Mouse (Mus musculus): ENCODE measurements around the gene Sarnp. TPM values are rescaled to one million over a fixed set of nuclear protein-coding genes. Genes with fewer than 3 reads are reported as not detected.

Gene Sarnp
- polyA plus RNA-seq (2011; ENCODE audit: insufficient read depth, insufficient read length, low read depth, missing spikeins), result 269 and 288 TPM in 2 replicates

- TF ChIP-seq CTCF (IDR thresholded peaks at IDR 0.05; ENCODE audit: low read depth, low read length) (no peak), EP300 (IDR thresholded peaks at IDR 0.05; ENCODE audit: insufficient read depth, low read depth, low read length) (no peak), POLR2A (IDR thresholded peaks at IDR 0.05; ENCODE audit: insufficient read depth, low read length) (no peak)
- no peak within 1 kb of the TSS for H3K9ac ChIP-seq (ENCODE audit: low read depth, poor library complexity, severe bottlenecking)
- no peaks in the 10 kb centered on the region for H3K27me3 ChIP-seq (ENCODE audit: control insufficient read depth, insufficient read depth, low read length, poor library complexity, severe bottlenecking)
- no peak within 1 kb of the TSS for H3K27ac ChIP-seq (ENCODE audit: insufficient read depth, low read length)
- H3K9me3 ChIP-seq (replicated peaks; ENCODE audit: control insufficient read depth, insufficient read depth, low read length, poor library complexity, severe bottlenecking), result no peaks in the 10 kb centered on the region
- no peaks in the 10 kb centered on the region for H3K4me1 ChIP-seq (ENCODE audit: control insufficient read depth, insufficient read depth, low read length)
- H3K36me3 ChIP-seq (ENCODE audit: control insufficient read depth, insufficient read depth, low read length, poor library complexity, severe bottlenecking), result peaks cover 49% of the 10 kb centered on the region
- H3K4me3 ChIP-seq (ENCODE audit: low read depth, low read length), result no peak within 1 kb of the TSS
Measured at GRCm38 (mm10) chr10:128817033-128817432, at the start of gene Sarnp. Sarnp (plus strand) TSS chr10:128817333.

DNA sequence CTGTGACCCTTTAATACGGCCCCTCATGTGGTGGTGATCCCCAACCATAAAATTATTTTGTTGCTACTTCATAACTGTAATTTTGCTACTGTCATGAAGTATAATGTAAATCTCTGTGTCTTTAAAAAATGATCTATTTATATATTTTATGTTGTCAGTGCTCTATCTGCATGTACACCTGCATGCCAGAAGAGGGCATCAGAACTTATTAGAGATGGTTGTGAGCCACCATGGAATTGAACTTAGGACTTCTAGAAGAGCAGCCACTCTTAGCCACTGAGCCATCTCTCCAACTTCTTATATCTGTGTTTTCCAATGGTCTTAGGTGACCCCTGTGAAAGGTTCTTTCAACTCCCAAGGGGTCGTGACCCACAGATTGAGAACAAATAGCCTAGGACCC is 44.2 kb upstream of the Sarnp start:
- Histone ChIP-seq H3K4me3 (ENCODE audit: low read depth, low read length) (no peak overlapping the region), H3K27ac (ENCODE audit: insufficient read depth, low read length) (no peak overlapping the region), H3K9ac (ENCODE audit: low read depth, poor library complexity, severe bottlenecking) (no peak overlapping the region), H3K9me3 (replicated peaks; ENCODE audit: control insufficient read depth, insufficient read depth, low read length, poor library complexity, severe bottlenecking) (no peaks in the 10 kb centered on the region), H3K36me3 (ENCODE audit: control insufficient read depth, insufficient read depth, low read length, poor library complexity, severe bottlenecking) (no peaks in the 10 kb centered on the region), H3K4me1 (ENCODE audit: control insufficient read depth, insufficient read depth, low read length) (no peaks in the 10 kb centered on the region), H3K27me3 (ENCODE audit: control insufficient read depth, insufficient read depth, low read length, poor library complexity, severe bottlenecking) (no peaks in the 10 kb centered on the region)
- TF ChIP-seq EP300 (IDR thresholded peaks at IDR 0.05; ENCODE audit: insufficient read depth, low read depth, low read length), result no peak
- no peak for TF ChIP-seq CTCF (IDR thresholded peaks at IDR 0.05; ENCODE audit: low read depth, low read length)
- no peak for TF ChIP-seq POLR2A (IDR thresholded peaks at IDR 0.05; ENCODE audit: insufficient read depth, low read length)

DNA sequence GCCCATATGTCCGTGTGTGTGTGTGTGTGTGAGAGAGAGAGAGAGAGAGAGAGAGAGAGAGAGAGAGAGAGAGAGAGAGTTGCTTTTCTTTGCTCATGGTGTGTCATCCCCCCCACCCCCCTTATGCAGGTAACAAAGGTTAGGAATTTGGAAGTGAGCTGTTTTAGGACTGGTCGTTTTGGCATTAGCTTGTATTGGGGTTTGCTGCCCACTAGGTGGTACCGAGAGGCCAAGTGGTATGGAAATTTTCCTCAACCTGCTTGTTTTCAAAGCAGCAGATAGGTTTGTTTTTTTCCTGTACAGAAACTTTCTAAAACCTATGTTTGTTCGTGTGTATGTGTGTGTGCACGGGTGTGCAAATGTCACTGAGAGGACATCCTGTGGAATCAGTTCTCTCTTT is 43.4 kb upstream of the Sarnp start:
- Histone ChIP-seq H3K27me3 (ENCODE audit: control insufficient read depth, insufficient read depth, low read length, poor library complexity, severe bottlenecking) (no peaks in the 10 kb centered on the region), H3K4me3 (ENCODE audit: low read depth, low read length) (no peak overlapping the region), H3K4me1 (ENCODE audit: control insufficient read depth, insufficient read depth, low read length) (no peaks in the 10 kb centered on the region), H3K9ac (ENCODE audit: low read depth, poor library complexity, severe bottlenecking) (no peak overlapping the region), H3K27ac (ENCODE audit: insufficient read depth, low read length) (no peak overlapping the region), H3K9me3 (replicated peaks; ENCODE audit: control insufficient read depth, insufficient read depth, low read length, poor library complexity, severe bottlenecking) (no peaks in the 10 kb centered on the region), H3K36me3 (ENCODE audit: control insufficient read depth, insufficient read depth, low read length, poor library complexity, severe bottlenecking) (no peaks in the 10 kb centered on the region)
- no peak for TF ChIP-seq CTCF (IDR thresholded peaks at IDR 0.05; ENCODE audit: low read depth, low read length)
- TF ChIP-seq EP300 (IDR thresholded peaks at IDR 0.05; ENCODE audit: insufficient read depth, low read depth, low read length), result no peak
- no peak for TF ChIP-seq POLR2A (IDR thresholded peaks at IDR 0.05; ENCODE audit: insufficient read depth, low read length)

- Histone ChIP-seq H3K9ac (ENCODE audit: low read depth, poor library complexity, severe bottlenecking) (no peak overlapping the region), H3K9me3 (replicated peaks; ENCODE audit: control insufficient read depth, insufficient read depth, low read length, poor library complexity, severe bottlenecking) (peaks cover 11% of the 10 kb centered on the region), H3K4me1 (ENCODE audit: control insufficient read depth, insufficient read depth, low read length) (no peaks in the 10 kb centered on the region), H3K27ac (ENCODE audit: insufficient read depth, low read length) (no peak overlapping the region), H3K27me3 (ENCODE audit: control insufficient read depth, insufficient read depth, low read length, poor library complexity, severe bottlenecking) (no peaks in the 10 kb centered on the region), H3K36me3 (ENCODE audit: control insufficient read depth, insufficient read depth, low read length, poor library complexity, severe bottlenecking) (no peaks in the 10 kb centered on the region), H3K4me3 (ENCODE audit: low read depth, low read length) (no peak overlapping the region)
- TF ChIP-seq POLR2A (IDR thresholded peaks at IDR 0.05; ENCODE audit: insufficient read depth, low read length), result no peak
- TF ChIP-seq CTCF (IDR thresholded peaks at IDR 0.05; ENCODE audit: low read depth, low read length), result no peak
- no peak for TF ChIP-seq EP300 (IDR thresholded peaks at IDR 0.05; ENCODE audit: insufficient read depth, low read depth, low read length)
Measured at GRCm38 (mm10) chr10:128778441-128778840, 38.7 kb upstream of the Sarnp start.

DNA sequence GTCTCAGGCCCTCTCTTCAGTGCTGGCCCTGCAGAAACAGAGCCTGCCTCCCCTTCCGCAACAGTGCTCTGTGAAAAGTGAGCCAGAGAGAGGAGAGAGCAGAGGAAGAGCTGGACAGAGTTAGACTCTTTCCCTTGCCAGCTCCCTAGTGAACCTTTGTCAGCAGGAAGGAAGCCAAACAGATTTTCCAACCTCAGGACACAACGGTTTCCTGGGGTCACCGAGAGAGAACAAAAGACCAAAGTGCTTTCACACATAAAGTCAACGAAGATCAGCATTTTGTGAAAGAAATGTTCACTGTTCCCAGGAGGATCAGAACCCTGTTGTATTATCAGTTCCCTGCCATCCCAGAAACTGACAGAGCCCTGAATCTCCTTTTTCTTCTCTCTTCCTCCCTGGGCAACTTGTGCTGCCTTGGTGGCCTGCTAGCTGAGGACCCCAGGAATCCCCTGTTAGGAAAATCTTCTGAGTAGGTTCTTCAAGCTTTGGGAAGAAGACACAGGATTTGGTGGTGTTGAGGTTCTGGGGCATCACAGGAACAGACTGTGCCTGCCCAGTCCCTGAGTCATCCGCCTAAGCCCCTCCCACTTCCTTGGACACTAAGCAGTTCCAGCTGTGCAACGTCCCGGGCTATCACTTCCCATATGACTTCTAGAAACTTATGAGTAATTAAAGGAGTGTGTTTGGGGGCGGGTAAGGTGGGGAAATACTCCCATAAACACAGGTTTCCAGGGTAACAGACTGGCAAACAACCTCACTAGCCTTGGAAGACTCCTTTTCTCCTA is 37.9 kb upstream of the Sarnp start:
- TF ChIP-seq CTCF (IDR thresholded peaks at IDR 0.05; ENCODE audit: low read depth, low read length) (no peak), EP300 (IDR thresholded peaks at IDR 0.05; ENCODE audit: insufficient read depth, low read depth, low read length) (no peak), POLR2A (IDR thresholded peaks at IDR 0.05; ENCODE audit: insufficient read depth, low read length) (no peak)
- Histone ChIP-seq H3K9ac (ENCODE audit: low read depth, poor library complexity, severe bottlenecking) (no peak overlapping the region), H3K4me1 (ENCODE audit: control insufficient read depth, insufficient read depth, low read length) (no peaks in the 10 kb centered on the region), H3K9me3 (replicated peaks; ENCODE audit: control insufficient read depth, insufficient read depth, low read length, poor library complexity, severe bottlenecking) (peaks cover 14% of the 10 kb centered on the region), H3K27ac (ENCODE audit: insufficient read depth, low read length) (no peak overlapping the region), H3K4me3 (ENCODE audit: low read depth, low read length) (no peak overlapping the region), H3K27me3 (ENCODE audit: control insufficient read depth, insufficient read depth, low read length, poor library complexity, severe bottlenecking) (no peaks in the 10 kb centered on the region), H3K36me3 (ENCODE audit: control insufficient read depth, insufficient read depth, low read length, poor library complexity, severe bottlenecking) (no peaks in the 10 kb centered on the region)

DNA sequence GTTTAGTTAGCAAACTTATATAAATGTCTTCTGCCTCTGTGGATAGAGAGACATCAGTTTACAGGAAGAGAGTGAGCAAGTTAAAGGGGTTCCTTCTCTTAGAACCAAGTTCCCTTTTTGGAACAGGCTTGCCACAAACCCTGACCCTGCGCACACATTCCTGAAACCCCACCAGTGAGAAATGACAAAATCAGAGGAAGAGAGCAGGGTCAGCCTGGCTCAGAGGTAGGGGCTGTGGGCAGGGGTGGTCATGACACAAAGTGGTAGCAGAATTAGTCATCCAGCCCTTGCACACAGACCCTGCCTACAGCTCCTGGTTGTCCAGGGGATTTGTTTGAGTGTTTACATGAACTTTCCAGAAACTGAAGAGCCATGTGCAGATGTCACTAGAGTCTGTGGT is 36.9 kb upstream of the Sarnp start:
- no peaks in the 10 kb centered on the region for H3K36me3 ChIP-seq (ENCODE audit: control insufficient read depth, insufficient read depth, low read length, poor library complexity, severe bottlenecking)
- H3K27ac ChIP-seq (ENCODE audit: insufficient read depth, low read length), result no peak overlapping the region
- no peaks in the 10 kb centered on the region for H3K4me1 ChIP-seq (ENCODE audit: control insufficient read depth, insufficient read depth, low read length)
- no peak overlapping the region for H3K4me3 ChIP-seq (ENCODE audit: low read depth, low read length)
- H3K9ac ChIP-seq (ENCODE audit: low read depth, poor library complexity, severe bottlenecking), result no peak overlapping the region
- no peaks in the 10 kb centered on the region for H3K27me3 ChIP-seq (ENCODE audit: control insufficient read depth, insufficient read depth, low read length, poor library complexity, severe bottlenecking)
- peaks cover 21% of the 10 kb centered on the region for H3K9me3 ChIP-seq (replicated peaks; ENCODE audit: control insufficient read depth, insufficient read depth, low read length, poor library complexity, severe bottlenecking)
- TF ChIP-seq EP300 (IDR thresholded peaks at IDR 0.05; ENCODE audit: insufficient read depth, low read depth, low read length) (no peak), CTCF (IDR thresholded peaks at IDR 0.05; ENCODE audit: low read depth, low read length) (no peak), POLR2A (IDR thresholded peaks at IDR 0.05; ENCODE audit: insufficient read depth, low read length) (no peak)
